Mouse (Mus musculus) limb, embryonic 12.5 days (tissue): Measurements from ENCODE around the gene Ckap4. TPM values are rescaled to one million over a fixed set of nuclear protein-coding genes. Genes with fewer than 3 reads are reported as not detected.

Experiments
- ATAC-seq: fragments of 200-750 bp; cut with Nextera tagmentation; 2 replicates; pipeline ENCODE4 v1.8.0; 2017; ENCODE audit warnings: low read depth, moderate TSS enrichment; ENCODE audit not compliant: insufficient number of reproducible peaks, insufficient read depth, low FRiP score, low TSS enrichment
- H3K27ac ChIP-seq: fragments of 300-500 bp; sonication (generic); 2 replicates; pipeline ENCODE4 v1.5.1; 2016; ENCODE audit warnings: mild to moderate bottlenecking, moderate library complexity
- H3K27me3 ChIP-seq: fragments of 300-500 bp; sonication (generic); 2 replicates; pipeline ENCODE4 v1.6.1; 2016; ENCODE audit warnings: mild to moderate bottlenecking, moderate library complexity
- H3K36me3 ChIP-seq: fragments of 300-500 bp; sonication (generic); 2 replicates; pipeline ENCODE4 v1.6.1; 2016; ENCODE audit warnings: mild to moderate bottlenecking, moderate library complexity
- H3K4me1 ChIP-seq: fragments of 300-500 bp; sonication (generic); replicated peaks from 2 replicates; pipeline ENCODE4 v1.6.1; 2016
- H3K4me2 ChIP-seq: fragments of 300-500 bp; sonication (generic); 2 replicates; pipeline ENCODE4 v1.6.1; 2016; ENCODE audit warnings: mild to moderate bottlenecking, moderate library complexity
- H3K4me3 ChIP-seq: fragments of 300-500 bp; sonication (generic); replicated peaks from 2 replicates; pipeline ENCODE4 v1.5.1; 2016; ENCODE audit warnings: mild to moderate bottlenecking
- H3K9ac ChIP-seq: fragments of 300-500 bp; sonication (generic); replicated peaks from 2 replicates; pipeline ENCODE4 v1.6.1; 2016; ENCODE audit warnings: mild to moderate bottlenecking, moderate library complexity
- H3K9me3 ChIP-seq: fragments of 300-500 bp; sonication (generic); 2 replicates; pipeline ENCODE4 v1.6.1; 2016; ENCODE audit warnings: mild to moderate bottlenecking, moderate library complexity
- WGBS: fragments of 180-500 bp; shearing (Covaris S2); methylation state at CpG from one replicate; pipeline ENCODE4 v1.1.7; 2016; 5-methylcytosine and 5-hydroxymethylcytosine counted together
- polyA plus RNA-seq: library from polyadenylated mRNA; unstranded; fragments of >200 nt; fragmentation: Nextera tagmentation; extraction: Ambion mirVana; gene quantifications from 2 replicates; pipeline ENCODE4 v1.2.1, GENCODE M21; 2016

Gene Ckap4
- polyA plus RNA-seq, 1 experiment from 2014 or later, result 102 TPM

- no peak overlapping the region for H3K27ac ChIP-seq
- H3K9ac ChIP-seq, result no peak overlapping the region
- ATAC-seq, result no peak
- H3K27me3 ChIP-seq, result no peaks in the 10 kb centered on the region
- no peaks in the 10 kb centered on the region for H3K36me3 ChIP-seq
- peaks cover 22% of the 10 kb centered on the region for H3K4me1 ChIP-seq
- no peak overlapping the region for H3K4me3 ChIP-seq
- no peak overlapping the region for H3K4me2 ChIP-seq
- WGBS, result 82% methylated on average over 8 of the region's 8 CpGs
- no peaks in the 10 kb centered on the region for H3K9me3 ChIP-seq
Measured at GRCm38 (mm10) chr10:84564427-84564826, 30.6 kb upstream of the Ckap4 start.

GRCm38 (mm10) chr10:84562567-84563554 is 29.0 kb upstream of the Ckap4 start:
- Histone ChIP-seq H3K27me3 (no peaks in the 10 kb centered on the region), H3K4me1 (peaks cover 22% of the 10 kb centered on the region), H3K27ac (peak overlapping the region; percentile 31; the same call in 1 of the 2 replicates), H3K4me3 (no peak overlapping the region), H3K9me3 (peaks cover 9% of the 10 kb centered on the region), H3K9ac (no peak overlapping the region), H3K4me2 (no peak overlapping the region), H3K36me3 (no peaks in the 10 kb centered on the region)
- peak; percentile 77 for ATAC-seq
- 45% methylated on average over 13 of the region's 13 CpGs for WGBS

GRCm38 (mm10) chr10:84562121-84562520 is 28.3 kb upstream of the Ckap4 start:
- H3K4me2 ChIP-seq, result no peak overlapping the region
- no peak overlapping the region for H3K9ac ChIP-seq
- H3K36me3 ChIP-seq, result no peaks in the 10 kb centered on the region
- WGBS, result 51% methylated on average over 5 of the region's 5 CpGs
- peak overlapping the region; percentile 31; the same call in 1 of the 2 replicates for H3K27ac ChIP-seq
- peaks cover 11% of the 10 kb centered on the region for H3K9me3 ChIP-seq
- no peak for ATAC-seq
- H3K4me1 ChIP-seq, result peaks cover 22% of the 10 kb centered on the region
- no peak overlapping the region for H3K4me3 ChIP-seq
- no peaks in the 10 kb centered on the region for H3K27me3 ChIP-seq

- WGBS, result 92% methylated on average over 4 of the region's 4 CpGs
- peaks cover 12% of the 10 kb centered on the region for H3K4me1 ChIP-seq
- H3K4me3 ChIP-seq, result no peak overlapping the region
- no peaks in the 10 kb centered on the region for H3K27me3 ChIP-seq
- no peak for ATAC-seq
- H3K27ac ChIP-seq, result no peak overlapping the region
- peaks cover 11% of the 10 kb centered on the region for H3K9me3 ChIP-seq
- no peaks in the 10 kb centered on the region for H3K36me3 ChIP-seq
- no peak overlapping the region for H3K4me2 ChIP-seq
- H3K9ac ChIP-seq, result no peak overlapping the region
Measured at GRCm38 (mm10) chr10:84559986-84560385, 26.1 kb upstream of the Ckap4 start.

- H3K4me1 ChIP-seq, result peaks cover 12% of the 10 kb centered on the region
- no peak overlapping the region for H3K4me2 ChIP-seq
- H3K27me3 ChIP-seq, result no peaks in the 10 kb centered on the region
- no peak overlapping the region for H3K27ac ChIP-seq
- 87% methylated on average over 1 of the region's 1 CpGs for whole genome bisulfite sequencing
- no peak for ATAC-seq
- H3K9ac ChIP-seq, result no peak overlapping the region
- H3K9me3 ChIP-seq, result peaks cover 11% of the 10 kb centered on the region
- H3K4me3 ChIP-seq, result no peak overlapping the region
- no peaks in the 10 kb centered on the region for H3K36me3 ChIP-seq
Measured at GRCm38 (mm10) chr10:84558511-84558910, 24.6 kb upstream of the Ckap4 start.

- Histone ChIP-seq H3K27me3 (no peaks in the 10 kb centered on the region), H3K9me3 (peaks cover 11% of the 10 kb centered on the region), H3K36me3 (no peaks in the 10 kb centered on the region), H3K4me2 (no peak overlapping the region), H3K4me1 (no peaks in the 10 kb centered on the region), H3K4me3 (no peak overlapping the region), H3K27ac (no peak overlapping the region), H3K9ac (no peak overlapping the region)
- 78% methylated on average over 2 of the region's 2 CpGs for WGBS
- ATAC-seq, result no peak
Measured at GRCm38 (mm10) chr10:84556120-84556519, 22.3 kb upstream of the Ckap4 start.

- Histone ChIP-seq H3K4me2 (no peak overlapping the region), H3K9me3 (peaks cover 11% of the 10 kb centered on the region), H3K27me3 (no peaks in the 10 kb centered on the region), H3K9ac (no peak overlapping the region), H3K36me3 (no peaks in the 10 kb centered on the region), H3K27ac (no peak overlapping the region), H3K4me1 (no peaks in the 10 kb centered on the region), H3K4me3 (no peak overlapping the region)
- ATAC-seq, result no peak
- 43% methylated on average over 6 of the region's 6 CpGs for WGBS
Measured at GRCm38 (mm10) chr10:84554291-84555009, 20.6 kb upstream of the Ckap4 start.

- 88% methylated on average over 2 of the region's 2 CpGs for WGBS
- no peaks in the 10 kb centered on the region for H3K27me3 ChIP-seq
Measured at GRCm38 (mm10) chr10:84552477-84552876, 18.6 kb upstream of the Ckap4 start.

GRCm38 (mm10) chr10:84551846-84552245 is 18.0 kb upstream of the Ckap4 start:
- no peak overlapping the region for H3K27ac ChIP-seq
- H3K9ac ChIP-seq, result no peak overlapping the region
- H3K36me3 ChIP-seq, result no peaks in the 10 kb centered on the region
- no peak overlapping the region for H3K4me2 ChIP-seq
- no peaks in the 10 kb centered on the region for H3K9me3 ChIP-seq
- H3K4me1 ChIP-seq, result no peaks in the 10 kb centered on the region
- no peak for ATAC-seq
- 89% methylated on average over 3 of the region's 3 CpGs for WGBS
- H3K4me3 ChIP-seq, result no peak overlapping the region
- H3K27me3 ChIP-seq, result no peaks in the 10 kb centered on the region

More at GRCm38 (mm10) chr10:84552477-84552876, 18.6 kb upstream of the Ckap4 start:
- no peak overlapping the region for H3K9ac ChIP-seq
- H3K27ac ChIP-seq, result no peak overlapping the region
- H3K9me3 ChIP-seq, result no peaks in the 10 kb centered on the region
- no peak overlapping the region for H3K4me2 ChIP-seq
- no peaks in the 10 kb centered on the region for H3K4me1 ChIP-seq
- no peak overlapping the region for H3K4me3 ChIP-seq
- ATAC-seq, result no peak
- no peaks in the 10 kb centered on the region for H3K36me3 ChIP-seq

GRCm38 (mm10) chr10:84549920-84550293 is 16.0 kb upstream of the Ckap4 start:
- ATAC-seq, result no peak
- no peak overlapping the region for H3K9ac ChIP-seq

GRCm38 (mm10) chr10:84549146-84549919 is 15.5 kb upstream of the Ckap4 start:
- Histone ChIP-seq H3K4me2 (no peak overlapping the region), H3K4me3 (no peak overlapping the region), H3K27me3 (no peaks in the 10 kb centered on the region), H3K36me3 (no peaks in the 10 kb centered on the region), H3K9ac (no peak overlapping the region), H3K4me1 (peaks cover 2% of the 10 kb centered on the region; the same call in 1 of the 2 replicates), H3K27ac (no peak overlapping the region), H3K9me3 (no peaks in the 10 kb centered on the region)
- WGBS, result 85% methylated on average over 17 of the region's 17 CpGs
- ATAC-seq, result no peak

More at GRCm38 (mm10) chr10:84549920-84550293, 16.0 kb upstream of the Ckap4 start:
- Histone ChIP-seq H3K9me3 (no peaks in the 10 kb centered on the region), H3K27me3 (no peaks in the 10 kb centered on the region), H3K36me3 (no peaks in the 10 kb centered on the region), H3K27ac (no peak overlapping the region), H3K4me2 (no peak overlapping the region), H3K4me3 (no peak overlapping the region), H3K4me1 (no peaks in the 10 kb centered on the region)
- 83% methylated on average over 10 of the region's 10 CpGs for WGBS
